Mouse (Mus musculus) retina, postnatal 7 days (tissue): ENCODE results near the gene Btbd35f8.
"Not testable (repeated sequence)": the region's sequence is repeated elsewhere in the genome, so short reads cannot be mapped to it uniquely, and the experiment has no call there.

Experiments
- DNase-seq: peaks from one replicate; pipeline ENCODE4 v3.0.0-alpha.2; 2012; ENCODE audit warnings: low read depth, low spot score

Gene Btbd35f8

GRCm38 (mm10) chrX:34450224-34450623, at the start of gene Btbd35f8:
TSS of gene Btbd35f8 (plus strand) at chrX:34450524.
- not testable (repeated sequence) for DNase-seq
